Mouse (Mus musculus) kidney, adult 11 months (tissue): Measurements from ENCODE around the gene Ccl22.

Experiments
- DNase-seq: peaks from one replicate; pipeline ENCODE4 v3.0.0; 2022

Gene Ccl22

GRCm38 (mm10) chr8:94745476-94746184 is at the start of gene Ccl22:
Gene Ccl22 (plus strand): TSS chr8:94745590.
- no peak for DNase-seq

DNA sequence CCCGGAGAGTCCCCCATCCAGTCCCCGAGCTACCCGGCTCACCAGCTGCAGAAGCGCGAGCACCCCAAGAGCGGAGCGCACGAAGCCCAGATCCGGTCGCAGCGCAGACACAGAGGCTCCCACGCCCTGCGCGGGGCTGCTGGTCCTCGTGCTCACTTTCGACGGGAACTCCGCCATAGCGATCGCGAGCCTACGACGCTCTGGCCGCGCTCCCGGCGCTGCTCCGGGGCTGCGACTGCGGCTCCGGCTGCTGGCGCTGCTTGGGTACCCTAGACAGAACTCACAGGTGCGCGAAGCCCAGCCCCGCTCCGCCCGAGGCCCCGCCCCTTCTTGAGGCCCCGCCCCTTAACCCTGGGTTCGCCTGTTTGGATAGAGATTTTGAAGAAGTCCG is 49.4 kb upstream of the Ccl22 start, which contains the start of gene Pllp:
Gene Pllp, minus strand, starts transcription at position 285 of the 391 bp plus-strand sequence.
- DNase-seq, result peak; percentile 57

- DNase-seq, result no peak
Observed at GRCm38 (mm10) chr8:94696566-94696965, 48.8 kb upstream of the Ccl22 start.

DNA sequence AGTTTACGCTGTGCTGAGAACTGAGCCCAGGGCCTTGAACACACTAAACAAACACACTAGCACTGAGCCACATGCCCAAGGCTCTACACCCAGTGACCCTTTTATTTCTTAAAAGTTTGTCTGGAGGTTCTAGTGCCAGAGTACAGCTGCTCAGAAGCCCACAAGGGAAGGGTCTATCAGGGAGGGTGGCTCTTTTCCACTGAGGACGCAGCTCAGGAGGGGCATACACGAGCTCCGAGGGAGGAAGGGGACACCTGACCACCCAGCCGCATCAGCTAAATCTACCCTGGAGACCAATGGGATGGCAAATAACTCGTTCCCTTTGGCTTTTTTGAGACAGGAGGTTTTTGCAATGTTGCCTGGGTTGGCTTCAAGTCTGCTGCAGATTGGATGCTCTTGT is 47.4 kb upstream of the Ccl22 start:
- DNase-seq, result no peak

DNA sequence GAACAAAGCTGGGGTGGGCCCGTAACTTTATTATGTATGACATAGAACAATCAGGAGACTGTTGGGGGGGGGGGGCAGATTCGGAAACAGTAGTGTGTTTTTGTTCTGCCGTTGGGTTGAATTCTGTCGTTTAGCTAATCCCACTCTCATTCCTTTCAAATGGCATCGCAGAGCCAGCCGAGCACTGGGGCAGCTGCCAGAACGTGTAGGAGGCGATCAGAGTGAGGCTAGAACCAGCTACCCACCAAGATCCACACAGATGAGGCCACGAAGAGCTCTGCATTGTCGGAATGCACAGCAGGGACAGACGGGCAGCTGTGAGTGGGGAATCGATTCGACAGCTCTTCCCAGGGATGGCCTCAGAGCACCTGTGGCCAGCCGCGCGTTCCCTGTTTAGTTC is 46.0 kb upstream of the Ccl22 start:
- DNase-seq, result no peak

- no peak for DNase-seq
Observed at GRCm38 (mm10) chr8:94700421-94700935, 44.9 kb upstream of the Ccl22 start.

DNA sequence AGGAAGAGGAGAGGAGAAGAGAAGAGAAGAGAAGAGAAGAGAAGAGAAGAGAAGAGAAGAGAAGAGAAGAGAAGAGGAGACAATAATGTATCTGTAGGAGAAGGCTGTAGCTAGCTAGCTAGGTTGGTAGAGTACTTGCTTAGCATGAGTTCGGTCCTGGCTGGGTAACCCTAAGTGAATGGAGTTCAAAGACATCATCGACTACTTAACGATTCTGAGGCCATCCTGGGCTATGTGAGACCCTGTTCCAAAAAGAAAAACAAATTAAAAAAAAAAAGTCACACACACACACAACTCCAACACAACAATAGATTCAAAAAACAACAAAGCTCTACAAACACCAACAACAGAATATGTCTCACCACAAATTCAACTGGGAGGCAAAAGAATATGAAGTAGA is 43.2 kb upstream of the Ccl22 start:
- no peak for DNase-seq

GRCm38 (mm10) chr8:94702844-94703813 is 42.3 kb upstream of the Ccl22 start:
- DNase-seq, result peak; percentile 82

- peak; percentile 93 for DNase-seq
Observed at GRCm38 (mm10) chr8:94703972-94704668, 41.3 kb upstream of the Ccl22 start.

GRCm38 (mm10) chr8:94704669-94704984 is 40.8 kb upstream of the Ccl22 start:
- no peak for DNase-seq

- no peak for DNase-seq
Observed at GRCm38 (mm10) chr8:94705581-94706245, 39.7 kb upstream of the Ccl22 start.

DNA sequence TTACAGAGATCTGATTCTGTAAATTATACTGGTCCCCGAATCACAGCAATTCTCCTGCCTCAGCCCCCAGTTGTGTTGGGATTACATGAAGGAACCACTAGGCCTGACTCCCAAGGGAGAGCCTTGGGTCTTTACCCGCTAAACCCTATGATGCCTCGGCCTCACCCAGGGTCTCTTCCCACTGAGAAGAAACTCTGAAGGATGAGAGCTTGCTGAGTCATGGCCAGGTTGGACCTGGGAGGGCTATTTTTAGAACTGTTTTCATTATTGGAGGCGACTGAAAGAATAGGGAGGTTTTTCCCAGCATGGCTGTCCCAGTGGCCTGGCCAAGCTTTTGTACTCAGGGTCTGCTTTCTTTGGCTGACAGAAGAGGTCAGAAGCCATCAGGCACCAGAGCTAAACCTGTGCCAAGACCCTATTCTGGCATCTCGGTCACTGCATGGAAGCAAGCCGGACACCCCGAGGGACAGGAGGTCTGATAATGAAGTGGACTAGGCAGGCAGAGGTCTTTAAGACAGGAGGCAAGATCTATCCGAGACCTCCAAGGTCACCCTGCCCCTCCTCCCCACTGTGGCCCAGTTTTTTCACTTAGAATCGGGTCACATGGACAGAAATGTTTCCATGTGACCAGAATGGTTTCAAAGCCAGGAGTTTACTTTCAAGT is 38.5 kb upstream of the Ccl22 start:
- DNase-seq, result peak; percentile 73

DNA sequence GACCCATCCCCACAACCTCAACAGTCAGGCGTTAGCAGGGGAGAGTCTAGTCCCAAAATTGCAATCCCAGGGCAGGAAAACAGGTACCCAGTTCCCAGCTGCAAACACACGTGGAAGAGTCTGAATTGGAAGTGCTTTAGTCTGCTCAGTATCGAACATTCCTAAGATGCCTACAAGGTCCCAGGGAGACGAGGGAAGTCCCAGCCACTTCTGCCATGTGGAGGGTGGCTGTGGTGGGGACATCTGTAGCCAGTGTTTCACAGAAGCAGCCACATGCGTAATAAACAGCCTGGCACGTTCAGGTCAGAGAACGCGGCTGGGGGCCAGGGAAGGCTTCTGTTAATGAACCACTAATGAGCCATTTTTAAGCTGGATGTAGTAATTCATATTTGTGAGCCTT is 35.1 kb upstream of the Ccl22 start:
- DNase-seq, result no peak

DNA sequence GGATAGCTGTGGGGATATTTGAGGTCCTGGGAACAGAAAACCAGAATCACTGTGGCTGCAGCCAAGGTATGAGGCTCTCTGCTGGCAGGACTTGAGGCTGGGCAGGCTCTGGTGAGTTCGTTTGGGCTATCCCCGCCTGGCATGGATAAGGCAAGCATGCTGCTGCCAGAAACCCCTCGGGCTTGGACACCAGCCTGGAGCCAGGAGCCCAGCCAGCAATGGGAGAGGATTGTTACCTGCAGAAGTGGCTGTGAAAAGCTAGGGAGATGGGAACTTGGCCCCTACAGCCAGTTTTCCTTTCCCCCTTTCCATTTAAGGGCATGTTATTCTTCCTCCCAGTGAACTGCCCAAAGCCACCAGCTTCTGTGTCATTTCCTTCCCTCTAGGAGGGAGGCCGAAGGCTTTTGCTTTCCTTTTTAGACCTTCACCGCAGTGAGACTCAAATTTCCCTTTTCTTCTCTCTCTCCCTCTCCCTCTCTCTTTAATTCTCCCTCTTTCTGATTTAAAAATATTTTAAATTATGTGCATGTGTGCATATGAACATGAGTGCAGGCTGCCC is 34.2 kb upstream of the Ccl22 start:
- peak; percentile 45 for DNase-seq

- DNase-seq, result no peak
Observed at GRCm38 (mm10) chr8:94714556-94714955, 30.8 kb upstream of the Ccl22 start.

GRCm38 (mm10) chr8:94715871-94716270 is 29.5 kb upstream of the Ccl22 start:
- no peak for DNase-seq

- no peak for DNase-seq
Observed at GRCm38 (mm10) chr8:94716841-94717240, 28.5 kb upstream of the Ccl22 start.

DNA sequence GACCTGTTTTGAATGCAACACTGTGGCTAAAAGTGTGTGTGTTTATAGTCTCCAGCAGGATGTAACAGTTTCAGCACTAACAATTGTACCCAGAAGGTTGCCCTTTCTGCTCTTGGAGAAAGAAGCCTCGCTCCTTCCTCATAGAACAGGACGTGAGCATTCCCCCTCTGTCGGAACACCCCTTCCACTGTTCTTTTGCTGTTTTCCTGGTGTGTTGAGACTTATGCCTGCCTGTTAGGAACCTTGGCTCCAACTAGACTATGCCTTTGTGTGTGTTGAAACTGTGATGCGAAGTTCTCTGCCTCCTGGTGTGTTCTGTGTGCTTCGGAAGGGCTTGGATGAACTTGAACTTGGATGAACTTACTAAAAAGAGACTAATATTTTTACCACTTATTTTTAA is 19.4 kb upstream of the Ccl22 start:
- DNase-seq, result no peak

GRCm38 (mm10) chr8:94729301-94729700 is 16.1 kb upstream of the Ccl22 start:
- DNase-seq, result no peak

DNA sequence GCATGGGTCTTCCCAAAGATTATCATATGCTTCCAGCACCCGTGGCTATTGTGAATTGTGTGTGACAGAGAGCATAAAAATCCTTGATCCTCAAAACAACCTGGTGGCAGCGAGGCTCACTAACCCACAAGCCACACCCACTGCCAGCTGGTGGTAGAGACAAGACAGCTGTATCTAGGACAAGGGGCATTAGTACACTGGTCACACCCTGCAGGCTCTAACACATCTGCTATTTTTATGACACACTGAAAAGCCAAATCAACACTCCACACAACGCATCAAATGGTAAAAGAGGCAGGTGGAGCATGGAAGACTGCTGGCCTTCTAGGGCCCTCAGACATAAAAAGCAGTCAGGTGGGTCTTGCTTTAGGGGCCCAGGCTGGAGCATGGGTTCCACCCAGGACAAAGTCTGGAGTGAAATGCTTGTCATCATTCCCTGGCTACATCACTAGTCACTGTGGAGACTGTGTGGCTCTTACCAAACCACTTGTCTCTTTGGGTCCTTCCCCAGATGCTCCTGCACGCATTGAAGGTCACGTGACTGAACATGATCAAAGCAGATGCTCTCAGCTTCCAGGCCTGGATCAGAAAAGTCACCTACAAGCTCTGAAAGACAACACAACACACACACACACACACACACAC is 11.4 kb upstream of the Ccl22 start:
- no peak for DNase-seq

DNA sequence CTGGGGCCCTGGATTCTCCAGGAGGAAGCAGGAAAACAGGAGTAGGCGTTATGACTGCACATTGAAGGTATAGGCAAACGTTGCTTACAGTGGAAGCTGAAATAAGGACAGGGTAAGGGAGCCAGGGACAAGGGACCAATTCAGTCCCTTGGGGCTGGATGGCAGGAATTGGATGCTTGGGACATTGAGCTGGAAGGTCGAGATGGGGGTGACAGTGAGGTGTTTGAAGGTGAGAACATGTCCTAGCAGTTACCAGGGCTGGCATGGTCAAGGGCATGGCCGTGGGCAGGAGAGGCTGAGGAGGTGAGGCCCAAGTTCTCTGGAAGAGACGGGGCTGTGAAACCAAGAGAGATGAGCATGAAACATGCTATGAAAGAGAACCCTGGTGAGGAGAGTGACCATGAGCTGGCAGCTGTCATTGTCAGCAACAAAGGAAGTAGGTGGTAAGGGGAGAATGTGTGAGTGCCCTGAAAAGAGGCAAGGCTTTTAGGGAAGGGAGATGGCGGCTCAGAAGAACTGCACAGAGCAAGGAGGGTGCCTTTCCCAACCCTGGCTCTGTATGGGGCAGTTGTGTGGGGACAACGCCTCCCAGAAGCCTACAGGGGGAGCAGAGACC is 10.5 kb upstream of the Ccl22 start:
- DNase-seq, result no peak
